Mouse (Mus musculus): ENCODE measurements around the gene Col27a1. TPM values are rescaled to one million over a fixed set of nuclear protein-coding genes. Genes with fewer than 3 reads are reported as not detected.

Gene Col27a1
- total RNA-seq, 2 experiments from 2014 or later: 1.2 TPM; not detected in 1

DNA sequence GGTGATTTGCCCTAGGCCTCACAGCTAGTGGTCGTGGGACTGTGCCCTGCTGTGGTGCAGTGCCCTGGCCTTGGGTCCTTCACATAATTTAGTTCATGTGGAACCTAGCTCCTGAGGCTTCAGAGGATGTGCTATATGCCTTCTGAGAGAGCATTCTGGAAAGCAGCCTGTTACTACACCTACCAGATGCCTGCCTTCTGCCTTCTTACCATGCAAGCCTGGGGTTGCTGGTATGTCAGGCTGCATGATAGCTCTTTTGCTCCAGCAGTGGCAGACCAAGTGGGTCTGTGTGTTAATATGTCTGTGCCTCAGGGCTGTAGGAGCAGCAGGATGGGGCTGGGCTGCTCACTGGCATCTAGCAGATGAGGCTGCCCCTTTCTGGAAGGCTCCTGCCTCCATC lies 81.8 kb downstream of the Col27a1 start:
- ATAC-seq (replicated peaks; ENCODE audit: low FRiP score, low TSS enrichment, poor library complexity, severe bottlenecking): no peak

DNA sequence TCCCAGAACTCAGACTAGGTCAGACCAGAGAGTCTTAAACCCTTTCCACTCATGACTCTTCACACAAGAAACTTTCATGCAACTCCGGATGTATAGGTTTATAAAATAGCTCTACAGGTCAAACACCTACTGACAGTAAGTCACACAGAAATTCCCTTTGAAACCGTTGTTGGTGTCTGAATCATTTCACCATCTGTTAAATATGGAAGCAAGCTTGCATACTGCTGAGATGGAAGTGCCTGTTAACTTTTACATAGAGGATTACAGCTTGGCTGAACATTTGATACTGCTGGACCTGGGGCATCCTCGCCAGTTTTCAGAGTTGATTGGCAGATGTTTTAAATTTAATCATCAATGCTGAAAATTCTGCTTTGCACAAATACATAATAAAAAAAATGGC lies 82.5 kb downstream of the Col27a1 start:
- no peak for ATAC-seq (replicated peaks; ENCODE audit: low FRiP score, low TSS enrichment, poor library complexity, severe bottlenecking)

DNA sequence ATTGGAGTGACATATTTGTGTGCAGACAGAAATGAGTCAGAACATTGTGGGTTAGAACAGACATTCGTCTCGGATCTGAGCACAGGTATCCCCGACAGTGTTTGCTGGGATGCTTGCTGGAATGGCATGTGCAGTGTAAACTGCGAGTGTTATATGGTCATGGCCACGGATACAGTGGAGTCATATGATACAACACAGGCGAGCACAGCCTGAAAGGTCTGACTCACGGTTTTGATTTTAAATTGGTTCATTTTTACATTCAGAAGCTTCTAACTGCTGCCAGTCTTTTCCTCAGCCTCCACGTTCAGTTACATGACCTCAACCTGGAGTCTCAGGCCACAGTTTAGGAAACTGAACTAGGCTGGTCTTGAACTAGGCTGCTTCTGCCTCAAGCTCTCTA lies 83.1 kb downstream of the Col27a1 start:
- no peak for ATAC-seq (replicated peaks; ENCODE audit: low FRiP score, low TSS enrichment, poor library complexity, severe bottlenecking)

DNA sequence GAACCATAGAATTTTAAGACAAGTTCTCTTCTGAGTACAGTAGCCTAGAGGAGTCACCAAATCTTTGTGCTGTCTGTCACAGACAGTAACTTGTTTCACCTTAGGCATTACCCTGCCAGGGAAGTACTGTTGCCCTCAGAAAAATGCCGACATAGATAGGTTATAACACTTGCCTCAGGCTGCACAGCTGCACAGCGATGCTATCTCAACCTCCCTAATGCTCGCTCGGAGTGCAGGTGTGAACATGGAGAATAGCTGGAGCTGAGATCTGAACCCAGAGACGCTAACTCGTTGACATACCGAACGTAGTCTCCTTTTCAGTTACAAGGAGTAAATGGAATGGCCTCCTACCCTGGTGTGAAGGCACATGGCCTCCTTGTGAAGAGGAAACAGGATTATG lies 84.4 kb downstream of the Col27a1 start:
- no peak for ATAC-seq (replicated peaks; ENCODE audit: low FRiP score, low TSS enrichment, poor library complexity, severe bottlenecking)

DNA sequence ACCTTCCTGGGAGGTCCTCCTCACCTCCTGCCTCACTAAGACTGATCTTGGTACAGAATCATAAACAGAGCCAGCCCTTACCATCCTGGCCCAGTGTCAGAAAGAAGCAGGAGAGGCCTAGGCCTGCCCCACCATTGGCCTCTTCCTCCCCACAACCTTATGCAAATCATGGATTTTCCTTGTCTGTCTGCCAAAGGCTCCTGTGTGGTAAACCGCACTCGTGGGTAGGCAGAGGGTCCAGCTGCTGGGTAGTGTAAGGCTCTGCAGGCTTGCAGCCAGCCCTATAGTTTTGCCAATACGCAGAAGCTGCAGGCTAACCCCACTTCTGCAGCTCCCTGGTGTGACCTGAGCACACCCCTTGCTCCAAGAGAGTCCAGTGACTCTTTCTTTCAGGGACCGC lies 88.8 kb downstream of the Col27a1 start:
- no peak for ATAC-seq (replicated peaks; ENCODE audit: low FRiP score, low TSS enrichment, poor library complexity, severe bottlenecking)

DNA sequence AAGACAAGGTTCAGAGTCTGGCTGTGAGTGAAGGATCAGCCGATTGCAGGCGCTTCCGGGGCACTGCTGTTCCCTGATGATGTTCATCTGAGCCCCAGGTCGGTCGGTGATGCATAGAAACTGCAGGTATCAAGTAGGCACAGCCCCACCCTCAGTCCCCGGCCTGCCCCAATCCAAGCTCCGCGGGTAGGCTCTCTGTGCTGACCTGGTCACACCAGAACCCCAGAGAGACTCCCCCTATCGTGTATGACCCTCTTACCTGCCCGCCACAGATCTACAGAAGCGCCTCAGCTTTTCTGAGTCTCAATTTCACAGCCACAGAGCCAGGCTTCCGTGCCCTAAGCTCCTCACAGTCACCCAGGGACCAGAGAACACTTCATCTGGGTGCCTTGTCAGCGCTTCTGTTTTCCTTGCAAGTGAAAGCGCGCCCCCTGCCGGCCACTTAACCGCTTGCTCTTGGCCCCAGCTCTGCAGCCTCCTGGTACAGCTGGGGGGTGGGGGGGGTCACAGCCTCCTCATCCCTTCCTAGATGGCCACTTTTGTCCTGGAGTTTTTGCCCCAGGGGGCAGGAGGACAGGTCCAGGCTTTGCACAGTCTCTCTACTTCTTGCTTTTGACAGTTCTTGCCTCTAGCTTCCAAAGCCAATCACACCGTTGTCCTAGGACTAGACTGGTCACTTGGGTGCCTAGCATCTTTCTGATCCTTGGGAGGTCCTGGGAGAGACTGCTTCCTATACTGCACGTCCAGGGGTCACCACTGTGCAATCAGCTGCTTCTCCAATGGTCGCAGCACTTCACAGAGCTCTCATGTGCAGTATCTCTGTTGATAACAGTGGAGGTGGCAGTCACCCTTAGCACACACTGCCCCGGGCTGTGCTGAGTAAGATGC lies 93.6 kb downstream of the Col27a1 start:
- ATAC-seq (replicated peaks; ENCODE audit: low FRiP score, low TSS enrichment, poor library complexity, severe bottlenecking): peak; percentile 86

DNA sequence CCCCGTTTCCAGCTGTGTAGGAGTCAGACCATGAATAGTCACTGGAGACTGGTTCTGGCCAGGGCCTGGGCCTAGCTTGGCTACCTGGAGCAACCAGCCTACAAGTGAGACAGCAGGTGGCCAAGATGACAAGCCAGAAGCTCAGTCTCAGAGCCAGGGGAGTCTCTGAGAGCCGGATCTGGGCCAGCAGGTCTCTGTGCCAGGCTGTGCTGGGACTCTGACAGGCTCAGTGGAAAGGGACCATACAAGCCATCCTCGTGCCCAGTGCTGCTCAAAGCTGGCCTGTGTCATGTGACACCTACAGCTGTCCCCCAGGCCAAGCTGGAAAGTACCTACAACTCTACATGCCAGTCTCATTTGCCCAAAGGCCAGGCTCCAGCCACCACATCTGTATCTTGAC lies 94.5 kb downstream of the Col27a1 start:
- ATAC-seq (replicated peaks; ENCODE audit: low FRiP score, low TSS enrichment, poor library complexity, severe bottlenecking): no peak

DNA sequence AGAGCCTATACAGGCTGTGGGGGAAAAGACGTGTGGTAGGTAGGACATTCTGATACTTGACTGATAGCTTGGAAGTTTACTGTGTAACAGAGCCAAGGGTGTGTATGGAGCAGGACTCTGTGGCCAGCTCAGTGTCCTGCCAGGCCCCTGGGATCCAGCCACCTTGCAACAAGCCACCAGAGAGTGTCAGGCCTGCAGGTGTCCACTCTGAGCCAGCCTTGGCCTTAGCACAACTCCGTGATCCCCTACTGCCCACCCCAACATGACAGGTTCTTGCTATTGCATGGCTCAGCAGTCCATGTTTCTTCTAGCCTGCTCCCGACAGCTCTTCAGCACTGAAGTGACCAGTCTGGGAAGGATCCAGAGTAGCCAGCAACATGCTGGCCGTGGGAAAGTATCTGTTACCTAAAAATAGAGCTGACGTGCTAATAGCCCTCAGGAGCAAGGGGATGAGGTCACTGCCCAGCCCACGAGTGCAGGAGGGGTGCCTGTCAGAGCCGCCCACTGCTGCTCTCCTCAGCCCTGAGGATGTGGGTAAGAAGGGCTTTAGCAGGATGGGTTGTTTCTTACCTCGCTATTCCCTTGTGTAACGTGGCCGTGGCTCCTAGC lies 96.5 kb downstream of the Col27a1 start:
- no peak for ATAC-seq (replicated peaks; ENCODE audit: low FRiP score, low TSS enrichment, poor library complexity, severe bottlenecking)

DNA sequence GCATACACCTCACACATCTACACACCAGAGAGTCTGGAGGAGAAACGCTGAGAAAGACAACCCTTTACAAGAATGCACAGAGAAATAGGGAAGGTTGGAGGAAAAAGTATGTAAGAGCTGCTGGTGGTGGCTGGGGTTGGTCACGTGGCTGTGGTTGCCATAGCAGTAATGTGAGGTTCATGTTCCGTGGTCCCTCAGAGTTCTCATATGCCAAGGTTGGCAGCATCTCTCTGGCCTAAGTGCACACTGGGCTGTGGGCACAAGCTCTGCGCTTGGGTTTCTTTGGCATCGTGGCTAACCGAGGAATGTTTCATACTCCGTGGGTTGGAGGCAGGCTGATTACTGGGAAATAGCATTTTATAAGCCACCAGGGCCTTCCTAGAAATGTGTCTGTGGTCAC lies 97.6 kb downstream of the Col27a1 start:
- no peak for ATAC-seq (replicated peaks; ENCODE audit: low FRiP score, low TSS enrichment, poor library complexity, severe bottlenecking)

DNA sequence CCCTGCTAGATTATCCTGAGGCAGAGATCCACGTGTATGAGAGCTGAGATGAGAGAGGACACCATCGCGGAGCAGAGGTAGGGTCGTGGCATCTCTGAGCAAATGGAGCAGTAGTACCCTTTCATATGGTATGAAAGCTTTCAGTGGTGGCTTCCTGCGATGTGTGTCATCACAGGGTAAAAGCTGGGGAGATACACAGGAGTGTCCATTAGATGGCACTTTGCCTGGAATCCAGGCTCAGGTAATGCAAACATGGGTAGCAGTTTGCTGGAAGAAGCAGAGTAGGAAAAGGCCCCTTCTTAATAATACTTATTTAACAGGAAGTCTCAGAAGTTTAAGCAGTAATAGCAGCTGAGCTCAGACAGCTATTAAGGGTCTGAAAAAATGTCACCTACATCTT lies 100.3 kb downstream of the Col27a1 start:
- ATAC-seq (replicated peaks; ENCODE audit: low FRiP score, low TSS enrichment, poor library complexity, severe bottlenecking): no peak

DNA sequence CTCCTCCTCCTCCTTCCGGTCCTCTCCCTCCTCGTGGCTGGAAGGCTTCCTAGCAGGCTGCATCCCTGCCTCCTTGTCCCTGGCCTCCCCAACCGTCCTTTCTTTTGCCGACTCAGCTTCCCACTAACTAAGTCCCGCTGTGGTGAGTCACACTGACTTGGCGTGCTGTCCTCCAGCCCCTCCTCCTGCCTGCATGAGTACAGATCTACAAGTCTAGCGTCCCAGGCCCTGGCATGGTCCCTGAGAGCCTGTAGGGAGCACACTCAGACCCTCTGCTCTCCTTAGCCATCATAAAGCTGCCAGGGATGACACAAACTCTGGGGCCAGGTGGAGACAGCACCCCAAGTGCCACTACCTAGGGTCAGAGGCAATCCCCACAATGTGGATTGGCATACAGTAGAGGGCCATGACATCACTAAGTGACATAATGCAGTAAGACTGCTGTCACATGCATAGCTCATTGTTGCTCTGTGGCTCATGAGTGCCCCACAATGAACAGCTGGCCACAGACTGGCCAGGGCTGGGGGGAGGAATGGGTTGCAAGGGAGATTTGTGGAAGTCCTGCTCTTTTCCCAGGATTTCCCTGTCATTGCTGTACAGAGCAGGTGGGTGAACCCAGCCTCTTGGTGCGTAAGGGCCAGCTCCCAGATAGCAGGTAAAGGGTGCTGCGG lies 102.4 kb downstream of the Col27a1 start:
- no peak for ATAC-seq (replicated peaks; ENCODE audit: low FRiP score, low TSS enrichment, poor library complexity, severe bottlenecking)

DNA sequence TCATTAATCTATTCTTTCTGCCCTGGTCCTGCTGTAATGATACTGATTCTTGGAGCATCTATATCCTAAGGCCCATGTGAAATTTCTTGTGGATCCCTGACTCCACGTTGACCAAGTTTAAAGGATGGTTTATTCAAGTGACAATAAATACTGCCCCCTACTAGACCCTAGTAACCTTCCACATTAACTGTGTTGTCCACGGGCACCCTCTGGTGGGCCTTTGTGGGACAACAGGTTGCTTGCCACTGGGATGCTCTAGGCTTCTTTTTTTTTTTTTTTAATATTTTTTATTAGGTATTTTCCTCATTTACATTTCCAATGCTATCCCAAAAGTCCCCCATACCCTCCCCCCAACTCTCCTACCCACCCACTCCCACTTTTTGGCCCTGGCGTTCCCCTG lies 105.8 kb downstream of the Col27a1 start:
- peak; percentile 65 for ATAC-seq (replicated peaks; ENCODE audit: low FRiP score, low TSS enrichment, poor library complexity, severe bottlenecking)

DNA sequence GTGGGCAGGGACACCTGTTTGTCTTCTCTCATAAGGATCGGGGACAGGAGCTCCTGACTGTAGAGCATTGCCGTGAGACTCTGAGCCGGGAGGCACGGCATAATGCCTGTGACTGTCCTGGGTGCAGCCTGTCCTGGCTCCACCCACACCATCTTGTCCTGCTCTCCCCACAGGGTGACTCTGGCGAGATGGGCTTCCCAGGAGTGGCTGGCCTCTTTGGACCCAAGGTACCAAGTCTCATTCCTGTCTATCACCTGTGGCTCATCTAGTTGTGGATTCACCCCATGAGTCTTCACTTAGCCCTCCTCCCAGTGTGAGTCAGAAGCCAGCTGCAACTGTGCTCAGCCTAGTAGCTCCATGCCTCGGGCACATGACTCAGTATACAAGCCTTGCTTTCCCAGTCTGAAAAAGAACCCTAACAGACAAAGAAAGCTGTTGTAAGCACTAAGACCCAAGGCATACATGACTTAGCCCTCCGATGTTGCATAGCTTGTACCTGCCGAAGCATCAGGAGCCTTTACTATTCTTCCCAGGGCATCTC lies 109.5 kb downstream of the Col27a1 start:
- ATAC-seq (replicated peaks; ENCODE audit: low FRiP score, low TSS enrichment, poor library complexity, severe bottlenecking): no peak

DNA sequence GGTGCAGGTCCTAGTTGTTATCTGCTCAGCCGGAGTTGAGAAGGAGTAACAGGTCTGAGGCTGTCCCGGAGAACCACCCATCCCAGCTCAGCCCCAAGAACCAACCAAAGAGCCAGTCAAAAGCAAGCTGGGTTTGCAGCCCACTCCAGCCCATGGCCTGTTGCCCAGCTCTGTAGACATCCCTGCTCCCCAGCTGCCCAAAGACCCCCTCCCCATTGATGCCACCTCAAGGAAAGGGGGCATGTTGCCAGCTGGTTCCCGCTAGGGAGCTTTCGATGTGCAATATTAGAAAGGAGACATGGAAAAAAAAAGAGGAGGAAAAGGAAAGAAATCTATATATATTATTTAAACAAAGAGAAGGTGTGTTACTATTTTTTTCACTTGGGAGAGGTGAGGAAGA lies 119.6 kb downstream of the Col27a1 start:
- no peak for ATAC-seq (replicated peaks; ENCODE audit: low FRiP score, low TSS enrichment, poor library complexity, severe bottlenecking)

DNA sequence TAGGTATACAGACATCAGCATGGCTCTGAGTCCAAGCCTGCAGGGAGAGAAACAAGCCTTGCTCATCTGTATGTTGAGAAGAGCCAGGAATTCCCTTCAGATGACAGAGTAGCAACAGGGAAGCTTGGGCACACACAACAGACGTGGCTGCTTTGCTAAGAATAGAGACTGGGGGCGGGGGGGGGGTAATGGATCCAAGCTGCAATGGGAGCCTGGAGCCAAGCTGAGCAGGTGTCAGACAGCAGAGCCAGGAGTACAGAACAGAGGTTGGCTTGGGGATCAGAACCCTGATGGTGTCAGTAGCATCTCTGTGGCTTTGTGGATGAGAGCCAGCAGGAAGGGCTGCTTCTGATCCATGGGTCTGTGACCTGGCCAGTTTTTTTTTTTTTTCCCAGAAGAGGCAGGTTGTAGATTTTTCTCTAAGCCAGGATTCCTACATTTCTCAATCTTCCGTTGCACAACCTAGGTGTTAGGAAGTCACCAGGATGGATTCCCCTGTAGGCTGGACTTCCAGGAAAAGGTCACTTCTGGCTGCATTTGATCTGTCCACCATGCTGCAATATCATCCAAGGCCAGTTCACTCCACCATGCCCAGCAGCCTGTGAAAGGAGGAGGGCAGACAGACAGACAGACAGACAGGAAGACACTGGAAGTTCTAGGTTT lies 124.7 kb downstream of the Col27a1 start:
- ATAC-seq (replicated peaks; ENCODE audit: low FRiP score, low TSS enrichment, poor library complexity, severe bottlenecking): no peak

DNA sequence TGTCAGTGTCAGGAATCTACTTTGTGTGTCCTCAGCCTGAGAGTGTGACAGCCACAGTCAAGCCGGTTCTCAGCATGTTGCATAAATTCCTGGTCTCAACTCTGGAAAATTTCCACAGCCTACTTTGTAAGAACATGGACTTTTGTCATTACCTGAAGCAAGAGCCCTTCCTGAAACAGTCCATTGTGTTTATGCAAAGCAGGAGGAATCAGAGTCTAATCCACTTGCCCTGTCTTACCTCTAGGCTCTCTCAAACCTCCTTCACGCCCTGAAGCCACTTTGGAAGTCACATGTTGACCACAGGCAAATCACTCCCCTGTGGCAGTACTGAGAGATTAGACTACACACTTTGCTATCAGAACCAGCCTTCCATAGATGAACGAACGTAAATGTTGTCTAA lies 128.7 kb downstream of the Col27a1 start:
- ATAC-seq (replicated peaks; ENCODE audit: low FRiP score, low TSS enrichment, poor library complexity, severe bottlenecking): no peak

DNA sequence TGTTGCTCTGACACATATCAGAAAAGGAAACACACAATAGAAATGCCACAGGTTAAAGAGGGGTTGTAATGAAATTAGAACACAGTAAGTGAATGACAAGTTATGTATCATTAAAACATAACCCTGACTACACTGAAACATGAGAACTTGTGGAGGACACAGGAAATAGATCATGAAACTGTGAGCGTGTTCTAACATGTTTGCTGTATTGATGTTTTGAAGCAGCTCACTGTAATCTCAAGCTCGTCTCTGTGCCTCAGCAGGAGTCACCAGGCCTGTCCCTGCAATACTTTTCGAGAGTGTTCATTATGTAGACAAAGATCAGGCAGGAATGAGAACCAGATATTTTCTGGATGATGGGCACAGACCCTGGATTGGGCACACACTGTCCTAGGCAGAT lies 129.8 kb downstream of the Col27a1 start:
- ATAC-seq (replicated peaks; ENCODE audit: low FRiP score, low TSS enrichment, poor library complexity, severe bottlenecking): no peak

DNA sequence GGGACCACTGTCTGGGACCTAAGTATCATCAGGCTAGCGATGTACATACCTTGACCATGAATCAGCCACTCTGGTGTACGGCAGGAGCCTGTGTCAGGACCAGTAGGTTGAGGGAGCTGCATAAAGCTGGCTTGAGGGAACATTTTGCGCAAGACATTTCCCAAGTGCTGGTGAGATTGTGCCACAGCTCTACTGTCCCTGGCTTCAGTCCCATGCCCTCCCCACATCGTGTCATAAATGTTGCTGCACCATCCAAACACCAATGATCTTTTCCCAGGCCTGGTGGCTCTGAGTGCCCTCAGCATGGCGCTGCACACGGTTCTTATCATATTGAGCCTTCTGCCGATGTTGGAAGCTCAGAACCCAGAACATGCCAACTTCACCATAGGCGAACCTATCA lies 130.5 kb downstream of the Col27a1 start, which contains the start of gene Orm1:
Orm1 (plus strand) TSS at position 266 of the 400 bp plus-strand sequence.
- ATAC-seq (replicated peaks; ENCODE audit: low FRiP score, low TSS enrichment, poor library complexity, severe bottlenecking): no peak

DNA sequence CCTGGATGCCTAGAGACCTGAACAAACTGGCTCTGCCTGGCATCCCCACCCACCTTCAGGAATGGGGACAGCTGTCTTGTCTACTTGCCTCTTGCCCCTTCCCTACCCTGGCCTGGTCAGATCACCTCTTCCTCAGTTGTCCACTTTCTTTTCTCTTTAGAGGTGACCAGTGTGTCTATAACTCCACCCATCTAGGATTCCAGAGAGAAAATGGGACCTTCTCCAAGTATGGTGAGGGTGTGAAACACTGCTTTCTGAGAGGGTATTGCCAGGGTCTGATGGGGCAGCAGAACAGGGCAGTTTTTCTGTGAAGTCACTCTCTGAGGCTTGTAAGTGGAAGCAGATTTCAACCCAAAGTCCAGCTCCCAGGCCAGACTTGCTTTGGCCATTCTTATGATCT lies 131.5 kb downstream of the Col27a1 start:
- ATAC-seq (replicated peaks; ENCODE audit: low FRiP score, low TSS enrichment, poor library complexity, severe bottlenecking): no peak

DNA sequence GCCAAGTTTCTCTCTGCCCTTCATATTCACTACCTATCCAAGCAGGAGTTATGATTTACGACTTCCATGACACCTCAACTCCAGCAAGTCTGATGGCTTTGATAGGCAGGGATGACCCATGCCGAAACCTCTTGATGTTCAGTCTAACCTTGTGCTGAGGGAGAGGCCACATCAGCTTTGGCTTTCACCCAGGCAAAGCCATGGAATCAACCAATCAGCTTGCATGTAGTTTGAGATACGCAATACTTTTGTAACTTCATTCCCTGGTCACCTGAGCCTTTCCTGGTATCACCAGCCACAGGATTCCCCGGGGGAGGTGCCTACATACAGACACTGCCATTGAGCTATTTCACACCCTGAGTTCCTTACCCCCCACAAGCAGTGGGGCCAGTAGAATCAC lies 132.9 kb downstream of the Col27a1 start:
- no peak for ATAC-seq (replicated peaks; ENCODE audit: low FRiP score, low TSS enrichment, poor library complexity, severe bottlenecking)

Measured in megakaryocyte-erythroid progenitor cell, adult 5-6 weeks (primary cell).